Mouse (Mus musculus): ENCODE results near the gene Dnm3. TPM values are rescaled to one million over a fixed set of nuclear protein-coding genes. Genes with fewer than 3 reads are reported as not detected.

The Dnm3 gene
- total and polyA plus RNA-seq, 3 experiments: not detected

DNA sequence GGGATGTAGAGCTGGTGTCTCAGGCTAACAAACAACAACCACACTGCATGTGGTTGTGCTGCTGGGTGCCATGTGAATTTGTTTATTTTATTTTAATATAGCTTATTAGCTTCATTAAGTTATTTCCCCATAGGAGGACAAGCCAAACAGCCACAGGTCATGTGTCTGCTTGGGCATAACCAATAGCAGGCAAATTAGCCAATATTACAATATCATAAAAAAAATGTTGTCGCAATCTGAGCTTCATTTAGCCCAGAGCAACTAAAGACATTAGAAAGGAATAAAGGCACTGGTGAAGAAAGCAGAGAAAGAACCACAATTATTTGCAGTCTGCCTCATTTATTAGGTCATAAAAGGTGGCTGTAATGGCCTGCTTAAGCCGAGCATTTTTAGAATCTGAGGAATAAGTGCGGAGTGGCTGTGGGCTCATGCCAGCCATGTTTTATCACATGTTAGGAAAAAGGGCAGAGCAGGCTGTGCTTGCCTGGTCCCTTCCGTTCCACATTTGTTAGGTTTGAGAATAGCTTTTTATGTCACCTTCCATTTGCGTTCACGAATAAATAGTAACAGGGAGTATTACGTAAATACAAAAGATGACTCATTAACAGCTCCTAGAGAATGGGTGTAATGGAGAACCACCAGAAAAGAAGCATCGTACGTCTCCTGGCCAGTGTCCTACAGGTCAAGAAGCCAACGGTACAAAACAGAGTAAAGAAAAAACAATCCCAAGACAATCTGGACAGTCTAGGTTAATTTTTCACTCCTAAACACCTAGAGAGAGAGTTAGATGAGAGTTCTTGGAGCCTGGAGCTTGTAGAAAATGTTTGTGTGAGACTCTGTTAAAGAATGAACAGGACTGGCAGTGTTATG lies 376.6 kb downstream of the Dnm3 start:
- H3K9ac ChIP-seq (ENCODE audit: control insufficient read depth, low read depth, low read length, poor library complexity, severe bottlenecking): no peak overlapping the region
- TF ChIP-seq POLR2AphosphoS5 (IDR thresholded peaks at IDR 0.05; ENCODE audit: borderline replicate concordance, low read depth, low read length) (no peak), TBP (IDR thresholded peaks at IDR 0.05; ENCODE audit: low read depth, low read length) (no peak), HCFC1 (IDR thresholded peaks at IDR 0.05; ENCODE audit: low read depth, low read length) (no peak), MXI1 (IDR thresholded peaks at IDR 0.05; ENCODE audit: low read depth, low read length) (no peak), ZMIZ1 (IDR thresholded peaks at IDR 0.05; ENCODE audit: low read depth, low read length) (no peak), MEF2A (IDR thresholded peaks at IDR 0.05; ENCODE audit: extremely low read depth, insufficient replicate concordance, low read depth, low read length, poor library complexity, severe bottlenecking) (no peak), MAZ (IDR thresholded peaks at IDR 0.05; ENCODE audit: low read depth, low read length) (no peak), ETS1 (IDR thresholded peaks at IDR 0.05; ENCODE audit: low read depth, low read length) (no peak)
- no peaks in the 10 kb centered on the region for H3K27me3 ChIP-seq (ENCODE audit: control insufficient read depth in 1 of 2, insufficient read depth in 2 of 2, low read length in 2 of 2)
- no peaks in the 10 kb centered on the region for H3K9me3 ChIP-seq (replicated peaks; ENCODE audit: insufficient read depth, low read length)
- H3K4me3 ChIP-seq (ENCODE audit: control insufficient read depth in 1 of 2, insufficient read depth in 1 of 2, low read depth in 2 of 2, low read length in 2 of 2): no peak overlapping the region
- no peak overlapping the region for H3K27ac ChIP-seq (ENCODE audit: control insufficient read depth, low read depth, low read length)
- no peaks in the 10 kb centered on the region for H3K79me2 ChIP-seq (ENCODE audit: control insufficient read depth, insufficient read depth, low read length, poor library complexity)
- peaks cover 0 to 5% of the 10 kb centered on the region in 2 experiments; a peak in 1 of 4 replicates for H3K36me3 ChIP-seq (ENCODE audit: control insufficient read depth in 1 of 2, insufficient read depth in 2 of 2, low read length in 2 of 2)
- H3K4me1 ChIP-seq (ENCODE audit: control insufficient read depth in 1 of 2, insufficient read depth in 2 of 2, low read length in 2 of 2): no peaks in the 10 kb centered on the region
- no peak for DNase-seq (ENCODE audit: low read depth, low spot score)

DNA sequence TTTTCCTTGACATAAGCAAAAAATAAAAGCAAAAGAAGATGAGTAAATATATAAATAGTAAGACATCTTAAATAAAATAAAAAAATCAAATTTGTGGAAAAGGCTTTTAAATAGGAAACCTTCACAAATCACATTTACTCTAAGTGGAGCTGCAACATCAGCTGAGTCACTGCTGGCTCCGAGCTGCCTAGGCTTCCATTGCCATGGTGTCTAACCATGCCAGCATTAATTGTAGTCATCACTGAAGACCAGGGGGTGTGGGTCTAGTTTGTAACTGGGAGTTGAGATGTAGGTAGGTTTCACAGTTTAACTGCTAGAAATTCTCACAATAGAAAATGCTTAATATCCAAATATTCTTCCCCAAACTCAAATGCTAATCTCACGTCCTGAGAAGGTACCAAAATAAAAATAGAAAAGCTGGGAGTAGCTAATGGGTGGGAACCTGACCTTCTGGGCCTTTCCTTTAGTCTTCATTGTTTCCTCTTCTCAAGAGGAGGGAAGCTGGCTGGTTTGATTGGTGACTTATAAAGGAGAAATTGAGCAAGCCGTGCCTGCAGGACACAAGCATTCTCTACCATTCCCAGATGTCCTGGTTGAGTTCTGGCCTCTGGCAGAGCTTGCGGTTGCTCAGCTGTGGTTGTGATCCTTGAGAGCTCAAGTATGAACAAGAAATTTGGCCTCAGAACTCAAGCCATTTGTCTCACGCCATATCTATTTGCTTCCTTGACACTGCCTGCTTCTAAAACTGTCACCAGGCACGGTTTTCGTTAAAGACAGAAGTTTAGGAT lies 377.6 kb downstream of the Dnm3 start:
- Histone ChIP-seq H3K9me3 (replicated peaks; ENCODE audit: insufficient read depth, low read length) (no peaks in the 10 kb centered on the region), H3K79me2 (ENCODE audit: control insufficient read depth, insufficient read depth, low read length, poor library complexity) (no peaks in the 10 kb centered on the region), H3K27me3 (ENCODE audit: control insufficient read depth in 1 of 2, insufficient read depth in 2 of 2, low read length in 2 of 2) (no peaks in the 10 kb centered on the region), H3K4me3 (ENCODE audit: control insufficient read depth in 1 of 2, insufficient read depth in 1 of 2, low read depth in 2 of 2, low read length in 2 of 2) (no peak overlapping the region), H3K4me1 (ENCODE audit: control insufficient read depth in 1 of 2, insufficient read depth in 2 of 2, low read length in 2 of 2) (no peaks in the 10 kb centered on the region), H3K27ac (ENCODE audit: control insufficient read depth, low read depth, low read length) (no peak overlapping the region), H3K9ac (ENCODE audit: control insufficient read depth, low read depth, low read length, poor library complexity, severe bottlenecking) (no peak overlapping the region), H3K36me3 (ENCODE audit: control insufficient read depth in 1 of 2, insufficient read depth in 2 of 2, low read length in 2 of 2) (peaks cover 0 to 5% of the 10 kb centered on the region in 2 experiments; a peak in 1 of 4 replicates)
- TF ChIP-seq POLR2AphosphoS2 (IDR thresholded peaks at IDR 0.05; ENCODE audit: low read length) (no peak), RAD21 (IDR thresholded peaks at IDR 0.05; ENCODE audit: low read depth, low read length) (no peak), MAX (IDR thresholded peaks at IDR 0.05; ENCODE audit: low read length) (no peak), CHD2 (IDR thresholded peaks at IDR 0.05; ENCODE audit: low read length) (no peak), EP300 (IDR thresholded peaks at IDR 0.05; ENCODE audit: low read depth in 1 of 2, low read length in 2 of 2) (no peak), GATA1 (IDR thresholded peaks at IDR 0.05; ENCODE audit: low read depth, low read length) (no peak), ZC3H11A (IDR thresholded peaks at IDR 0.05; ENCODE audit: low read depth, low read length) (no peak), NELFE (IDR thresholded peaks at IDR 0.05; ENCODE audit: low read depth, low read length) (no peak), USF1 (IDR thresholded peaks at IDR 0.05; ENCODE audit: low read depth, low read length) (no peak), CTCF (IDR thresholded peaks at IDR 0.05 in 2 of 3, conservative IDR thresholded peaks at IDR 0.05 in 1 of 3; ENCODE audit: control insufficient read depth in 1 of 3, insufficient read depth in 1 of 3, low read depth in 2 of 3, low read length in 3 of 3, poor library complexity in 1 of 3, severe bottlenecking in 1 of 3) (no peak), MXI1 (IDR thresholded peaks at IDR 0.05; ENCODE audit: low read depth, low read length) (no peak), POLR2AphosphoS5 (IDR thresholded peaks at IDR 0.05; ENCODE audit: borderline replicate concordance, low read depth, low read length) (no peak)
- no peak for DNase-seq (ENCODE audit: low read depth, low spot score)
